Mouse (Mus musculus) urinary bladder, postnatal 14 days (tissue): ENCODE measurements around the gene Kazn.

Experiments
- DNase-seq: peaks from one replicate; pipeline ENCODE4 v3.0.0; 2021; ENCODE audit warnings: low spot score

Kazn gene

DNA sequence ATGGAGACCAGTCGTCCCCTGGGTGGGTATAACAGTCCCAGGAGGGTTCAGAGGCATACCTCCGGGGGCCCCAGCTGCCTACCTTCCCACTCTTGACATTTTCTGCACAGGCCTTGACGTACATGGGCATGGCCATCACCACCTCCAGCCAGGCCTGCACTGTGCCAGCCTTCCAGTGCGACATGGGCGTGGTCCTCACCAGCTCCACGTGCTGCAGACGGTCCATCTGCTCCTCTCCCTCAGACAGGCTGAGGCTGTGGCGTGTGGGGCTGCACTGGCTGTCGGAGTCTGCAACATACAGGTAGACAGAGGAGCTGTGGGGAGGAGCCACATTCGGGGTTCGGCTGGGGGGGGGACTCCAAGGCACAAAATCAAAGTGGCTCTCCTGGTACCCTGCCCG is 121.2 kb downstream of the Kazn start:
- DNase-seq, result no peak

DNA sequence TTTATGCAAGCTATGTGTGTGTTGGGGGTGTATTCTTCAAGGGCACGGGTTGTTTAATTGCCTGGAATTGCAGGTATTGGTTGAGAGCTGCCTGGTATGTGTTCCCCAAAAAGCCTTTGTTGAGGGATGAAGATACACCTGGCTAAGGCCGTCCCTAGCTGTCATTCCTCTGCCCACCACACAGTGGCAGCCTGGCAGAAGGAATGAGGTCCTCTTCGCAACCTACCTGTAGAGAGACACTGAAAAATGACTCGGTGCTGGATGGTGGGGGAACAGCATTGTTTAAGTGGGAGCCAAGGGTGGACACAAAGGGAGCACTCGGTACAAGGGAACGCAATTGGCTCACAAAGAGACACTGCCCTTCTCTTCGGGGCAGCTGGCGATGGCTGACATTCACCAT is 125.9 kb downstream of the Kazn start:
- DNase-seq, result peak; percentile 31

DNA sequence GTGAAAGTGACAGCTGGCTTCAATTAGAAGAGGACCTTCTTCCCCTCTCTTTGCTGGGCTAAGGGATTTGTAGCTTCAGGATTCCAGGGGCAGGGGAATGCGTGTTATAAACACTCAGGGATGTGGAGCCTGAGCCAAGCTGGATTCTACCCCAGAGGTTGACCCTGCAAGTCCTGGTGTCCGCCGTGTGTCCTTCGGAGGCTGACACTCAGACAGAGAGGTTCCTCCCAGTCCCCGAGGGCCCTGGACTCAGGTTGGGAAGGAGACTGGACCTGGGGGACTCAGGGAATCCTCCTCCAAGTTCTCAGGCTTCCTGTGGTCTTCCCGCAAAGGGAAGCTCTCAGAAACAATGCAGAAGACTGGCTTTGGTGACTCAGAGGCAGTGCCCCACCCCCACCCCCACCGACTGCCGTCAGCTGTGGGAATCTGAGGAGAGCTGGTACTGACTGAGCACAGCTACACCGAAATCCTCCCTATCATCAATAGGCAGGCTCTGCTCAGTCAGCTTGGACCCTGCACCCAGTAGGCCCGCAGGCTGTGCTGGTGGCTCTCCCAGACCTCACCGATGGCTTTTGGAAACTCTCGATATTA is 136.0 kb downstream of the Kazn start:
- DNase-seq, result no peak

DNA sequence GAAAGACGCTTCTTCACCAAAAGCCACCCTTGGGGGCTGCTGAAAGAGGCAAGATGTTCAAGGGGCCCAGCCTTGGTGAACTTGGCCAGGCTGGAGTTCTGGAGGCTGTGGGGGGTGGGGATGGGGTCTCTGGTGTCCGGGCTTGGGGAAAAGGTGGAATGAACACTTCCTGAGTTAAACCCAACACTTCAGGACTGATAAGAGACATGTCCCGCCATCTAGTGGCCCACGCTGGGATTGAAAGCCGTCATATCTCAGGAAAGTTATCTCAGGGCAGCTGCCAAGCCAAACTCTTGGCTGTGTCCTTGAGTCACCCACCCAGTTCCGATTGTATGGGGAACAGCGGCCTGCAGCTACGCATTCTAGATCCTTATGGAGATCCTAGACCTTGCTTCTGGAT is 140.9 kb downstream of the Kazn start:
- peak; percentile 89 for DNase-seq

DNA sequence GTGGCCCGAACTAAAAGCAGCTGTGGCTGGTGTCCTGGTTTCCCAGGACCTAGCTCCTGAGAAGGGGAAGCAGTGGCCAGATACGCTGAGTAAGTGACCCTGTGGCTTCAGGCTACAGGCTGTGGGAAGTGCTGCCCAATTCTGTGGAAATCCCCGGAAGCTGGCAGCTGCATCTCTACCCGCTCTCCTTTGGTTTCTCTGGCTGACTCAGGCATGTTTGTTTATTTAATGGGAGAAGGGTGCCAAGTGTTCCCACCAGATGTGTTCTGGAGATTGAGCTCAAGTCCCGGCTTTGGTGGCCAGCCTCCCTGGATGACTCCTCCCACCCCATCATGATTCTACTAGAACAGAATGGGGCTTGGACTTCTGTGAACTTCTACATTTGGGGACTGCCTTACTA is 141.3 kb downstream of the Kazn start:
- peak; percentile 69 for DNase-seq

DNA sequence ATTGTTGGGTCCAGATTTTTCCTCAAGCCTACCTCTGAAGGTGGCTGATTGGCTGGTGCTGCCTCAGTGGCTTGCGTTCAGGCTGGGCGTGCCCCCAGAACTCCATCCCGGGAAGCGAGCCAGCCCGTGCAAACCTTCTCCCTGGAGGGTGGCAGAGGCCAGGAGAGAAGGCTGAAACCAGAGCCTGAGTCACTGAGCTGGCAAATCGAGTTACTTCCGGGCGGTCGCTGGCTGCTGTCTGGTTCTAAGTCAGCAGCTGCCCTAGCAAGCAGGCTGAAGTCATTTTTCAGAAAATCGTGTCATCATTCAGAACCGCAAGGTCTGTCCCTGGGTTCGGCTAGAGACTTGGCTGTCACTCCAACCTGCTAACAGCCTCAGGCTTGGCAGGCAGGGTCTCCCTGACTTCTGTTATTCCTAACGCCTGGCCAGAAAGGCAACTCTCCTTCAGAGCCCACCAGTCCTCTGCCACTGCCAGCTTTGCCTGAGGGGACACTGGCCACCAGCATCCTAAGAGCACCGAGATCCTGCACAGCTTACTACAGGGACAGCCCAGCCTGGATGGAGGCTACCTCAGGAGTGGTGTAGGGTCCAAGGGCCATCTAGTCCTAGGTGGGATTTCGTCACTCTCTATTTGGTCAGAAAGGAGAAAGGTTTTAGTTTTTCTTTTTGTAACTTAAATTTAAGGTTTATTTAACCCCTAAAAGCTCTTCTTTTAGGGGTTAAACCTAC is 143.5 kb downstream of the Kazn start:
- DNase-seq, result peak; percentile 75

DNA sequence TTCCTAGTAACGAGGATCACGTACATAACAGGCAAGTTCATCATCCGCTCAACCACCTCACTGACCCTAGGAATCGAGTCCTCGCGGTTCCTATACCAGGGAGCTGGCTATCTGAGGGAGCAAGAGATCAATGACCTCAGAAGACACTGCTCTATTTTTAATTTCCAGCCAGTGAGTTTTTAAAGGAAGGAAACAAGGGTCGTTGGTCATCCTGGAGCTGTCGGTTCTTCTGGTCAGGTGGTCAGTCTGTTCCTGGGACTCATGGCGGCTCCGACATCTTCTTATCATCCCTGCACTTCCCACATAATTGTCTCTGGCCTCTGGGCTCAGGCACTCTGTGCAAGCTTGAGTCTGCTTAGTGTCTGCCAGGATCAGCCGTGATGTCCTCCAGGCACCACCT is 144.8 kb downstream of the Kazn start:
- no peak for DNase-seq

DNA sequence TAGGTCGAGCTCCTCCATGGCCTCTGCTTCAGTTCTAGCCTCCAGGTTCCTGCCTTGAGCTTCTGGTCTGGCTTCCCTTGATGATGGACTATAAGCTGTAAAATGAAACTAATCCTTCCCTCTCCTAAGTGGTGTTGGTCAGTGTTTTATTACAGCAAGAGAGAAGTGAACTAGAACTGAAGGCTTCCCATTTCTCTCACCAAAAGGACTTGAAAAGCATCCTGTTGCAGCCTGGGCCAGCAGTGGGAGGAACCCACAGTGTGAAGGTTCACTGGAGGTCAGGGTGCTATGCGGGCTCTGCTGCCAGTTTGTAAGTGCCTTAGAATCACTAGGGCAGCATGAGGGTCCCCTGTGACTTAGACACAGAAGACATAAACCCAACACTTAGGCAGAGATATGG is 148.1 kb downstream of the Kazn start:
- DNase-seq, result no peak

DNA sequence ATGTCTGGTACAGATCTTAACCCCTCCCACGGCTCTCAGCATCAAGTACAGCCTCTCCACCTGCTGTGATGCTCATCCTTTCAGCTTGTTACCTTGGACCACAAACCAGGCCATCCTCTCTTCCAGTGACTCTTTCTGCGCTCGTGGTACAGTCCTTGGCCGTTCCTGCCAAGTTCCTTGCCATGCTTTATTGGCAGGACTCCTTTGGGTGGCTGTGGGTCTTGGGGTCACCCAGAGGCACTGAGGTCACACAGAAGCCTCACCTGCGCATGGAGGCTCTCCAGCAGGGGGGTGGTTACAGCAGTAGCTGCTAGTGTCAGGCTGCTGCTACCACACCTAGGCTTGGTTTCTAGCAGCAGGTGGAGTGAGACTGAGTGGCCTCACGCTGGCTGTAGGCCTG is 149.2 kb downstream of the Kazn start:
- no peak for DNase-seq

DNA sequence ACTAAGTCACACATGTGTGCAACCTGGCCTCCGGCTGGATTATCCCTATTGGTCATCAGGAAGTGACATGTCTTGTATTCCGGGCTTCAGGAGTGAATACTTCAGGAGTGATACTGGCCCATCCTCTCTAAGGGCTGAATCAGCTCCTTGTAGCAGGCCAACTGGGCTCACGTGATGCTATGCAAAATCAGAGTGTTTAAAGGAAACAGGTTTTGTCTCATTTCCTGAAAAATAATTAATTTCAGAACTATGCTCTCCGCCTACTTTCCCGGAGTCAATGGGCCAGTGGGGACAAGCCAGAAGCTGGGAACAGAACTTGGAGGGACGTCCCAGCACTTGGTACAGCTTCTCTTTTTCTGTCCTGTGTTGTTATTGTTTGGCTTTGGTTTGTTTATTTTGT is 150.4 kb downstream of the Kazn start:
- no peak for DNase-seq

DNA sequence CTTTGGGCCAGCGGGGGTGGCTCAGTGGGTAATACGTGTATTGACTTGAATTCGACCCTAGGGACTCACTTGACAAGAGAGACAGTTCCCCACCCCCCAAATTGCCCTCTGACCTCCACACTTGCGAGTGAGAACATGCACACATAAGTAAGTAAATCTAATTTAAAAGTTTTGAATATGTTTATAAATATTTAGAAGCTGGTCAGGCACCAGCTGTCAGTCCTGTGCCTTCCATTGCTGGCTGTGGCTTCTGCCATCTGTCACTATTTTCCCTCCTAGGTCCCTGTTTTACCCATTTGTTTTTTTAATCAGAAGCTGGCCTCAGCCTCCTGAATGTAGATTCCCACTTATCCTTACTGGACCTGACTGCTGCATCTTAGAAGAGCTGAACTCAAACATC is 150.8 kb downstream of the Kazn start:
- no peak for DNase-seq

DNA sequence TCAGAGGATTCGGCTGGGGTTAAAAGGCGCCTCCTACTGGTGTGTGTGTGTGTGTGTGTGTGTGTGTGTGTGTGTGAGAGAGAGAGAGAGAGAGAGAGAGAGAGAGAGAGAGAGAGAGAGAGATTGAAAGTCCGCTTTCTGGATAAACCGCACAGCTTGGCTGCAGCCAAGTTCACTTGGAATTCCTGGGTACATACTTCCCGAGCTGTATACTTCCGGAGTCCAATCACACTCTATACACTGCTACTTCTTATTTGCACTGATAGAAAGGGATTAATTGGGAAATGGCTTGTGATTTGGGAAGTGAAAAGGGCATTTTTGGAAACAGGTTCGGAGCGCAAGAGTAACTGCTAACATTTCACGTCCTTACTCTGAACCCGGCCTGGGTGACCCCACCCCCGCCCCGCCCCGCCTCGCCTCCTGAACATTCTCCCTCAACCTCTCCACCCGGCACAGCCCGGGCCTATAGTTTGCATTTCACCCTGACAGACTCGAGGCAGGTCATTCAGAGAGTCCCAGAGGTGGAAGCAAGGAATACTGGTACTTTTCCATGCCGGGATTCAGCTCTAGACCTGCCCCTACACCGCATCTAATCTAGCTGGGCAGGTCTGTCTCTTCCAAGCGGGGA is 154.2 kb downstream of the Kazn start:
- DNase-seq, result no peak

DNA sequence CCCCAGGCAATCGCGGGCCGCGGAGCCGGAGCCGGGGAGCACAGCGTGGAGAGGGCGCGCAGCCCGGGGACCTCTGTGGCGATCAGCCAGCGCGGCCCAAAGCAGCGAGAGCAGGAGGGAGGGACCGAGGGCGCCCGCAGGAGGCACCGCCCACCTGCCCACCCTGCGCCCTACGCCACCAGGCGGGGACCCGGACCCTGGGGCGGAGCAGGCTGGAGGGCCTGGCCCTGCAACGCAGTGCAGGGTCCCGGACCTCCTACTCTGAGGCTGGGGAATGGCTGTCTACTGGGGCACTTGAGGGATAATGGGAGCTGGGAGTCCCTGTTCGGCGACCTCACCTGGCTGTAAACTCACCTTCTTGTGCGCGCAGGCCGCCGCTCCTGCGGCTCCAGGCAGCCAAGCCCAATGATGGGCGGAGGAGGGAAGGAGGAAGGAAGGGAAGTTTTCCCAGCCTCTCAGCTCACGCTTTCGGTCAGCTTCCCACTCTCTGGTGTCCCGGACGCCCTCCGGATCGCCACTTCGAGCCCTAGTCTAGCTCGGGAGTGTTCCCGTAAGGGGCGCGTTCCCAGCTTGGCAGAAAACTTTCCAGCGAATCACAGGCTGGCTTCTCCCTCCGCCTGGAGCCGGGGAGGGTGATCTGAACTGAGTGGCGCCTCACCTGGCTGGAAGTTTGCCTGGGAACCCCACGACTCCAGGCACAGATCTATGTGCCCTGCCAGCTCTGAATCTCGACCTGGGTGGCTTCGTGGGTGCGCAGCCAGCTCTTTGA is 154.9 kb downstream of the Kazn start, which contains the start of gene Tmem51:
Gene Tmem51 (minus strand): TSS at position 174 of the 769 bp plus-strand sequence.
- DNase-seq, result peak; percentile 79

DNA sequence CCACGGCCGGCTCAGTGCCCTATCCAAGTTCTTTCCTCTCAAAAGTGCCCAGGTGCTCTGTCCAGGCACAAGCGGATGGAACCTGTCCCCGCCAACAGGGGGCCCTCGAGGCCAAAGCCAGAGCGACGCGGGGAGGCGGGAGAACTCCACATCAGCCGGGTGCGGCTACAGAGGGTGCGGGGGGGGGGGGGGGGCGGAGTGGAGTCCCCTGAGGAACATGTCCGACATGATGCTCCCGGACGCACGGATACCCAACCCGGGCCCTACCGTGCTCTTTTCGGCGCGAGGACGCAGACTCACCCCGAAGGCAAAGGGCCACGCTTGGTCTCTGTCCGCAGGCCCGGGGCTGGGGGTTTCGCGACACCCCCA is 155.5 kb downstream of the Kazn start:
- DNase-seq, result peak; percentile 86

DNA sequence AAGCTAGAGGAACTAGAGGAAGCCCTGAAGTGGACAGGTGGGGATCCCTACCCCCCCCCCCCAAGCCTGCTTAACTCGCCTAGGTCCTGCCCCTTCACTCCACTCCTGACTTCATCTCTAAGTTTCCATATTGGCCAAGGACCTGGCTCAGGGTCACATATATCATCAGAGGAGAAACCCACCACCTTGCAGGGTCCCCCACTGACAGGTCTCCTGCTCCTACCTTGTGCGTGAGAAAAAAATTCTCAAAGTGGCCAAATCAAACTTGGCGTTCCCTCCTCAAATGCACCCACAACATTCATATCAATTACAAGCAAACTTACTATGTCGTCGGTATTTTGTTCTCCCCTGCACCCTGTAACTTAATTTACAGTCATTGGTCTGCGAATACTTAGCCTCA is 156.0 kb downstream of the Kazn start:
- no peak for DNase-seq

DNA sequence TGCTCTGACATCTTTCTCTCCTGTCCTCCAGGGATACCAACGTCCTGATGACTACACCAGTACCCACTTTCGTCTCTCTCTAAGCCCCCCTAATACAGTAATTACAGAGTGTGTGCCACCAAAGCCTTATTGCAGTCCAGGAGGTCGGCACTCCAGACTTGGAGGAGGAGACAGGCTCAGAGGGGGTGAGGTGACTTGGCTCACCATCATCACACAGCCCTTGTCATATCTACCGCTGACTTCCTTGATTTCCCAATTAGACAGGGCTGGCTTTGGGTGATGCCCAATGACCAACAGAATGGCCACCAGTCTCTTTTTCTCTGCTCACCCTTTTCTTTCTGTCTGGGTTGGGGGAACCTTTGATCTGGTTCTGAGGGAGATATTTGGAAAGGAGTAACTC is 156.5 kb downstream of the Kazn start:
- DNase-seq, result no peak

DNA sequence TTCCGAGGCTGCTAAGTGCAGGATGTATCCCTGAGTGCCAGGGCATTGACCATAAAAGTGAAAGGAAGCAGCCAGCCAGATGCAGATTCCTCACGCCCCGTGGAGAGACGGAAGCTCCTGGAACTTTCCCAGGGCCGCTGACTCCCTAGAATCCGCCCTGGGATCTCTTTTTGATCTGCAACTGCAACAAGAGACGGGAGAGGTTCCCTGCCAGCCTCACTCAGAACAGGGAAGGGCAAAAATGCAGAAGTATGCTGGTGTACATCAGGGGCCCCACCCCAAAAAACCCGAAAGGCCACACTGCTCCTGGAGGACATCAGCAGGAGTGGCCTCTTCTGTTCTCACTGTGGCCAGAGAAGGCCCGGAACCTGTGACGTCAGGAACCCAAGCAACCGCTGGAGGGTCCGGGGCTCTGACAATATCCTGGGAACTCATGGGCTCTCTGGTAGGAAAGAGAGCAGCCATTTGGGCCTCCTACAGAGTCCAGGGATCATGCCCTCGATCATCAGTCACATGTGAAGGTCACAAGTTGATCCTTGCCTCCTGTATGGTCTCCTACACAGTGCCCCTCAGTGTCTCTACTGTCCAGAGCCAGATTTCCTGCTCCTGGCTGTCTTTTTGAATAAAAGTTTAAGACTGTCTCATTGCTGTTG is 157.4 kb downstream of the Kazn start:
- DNase-seq, result no peak

DNA sequence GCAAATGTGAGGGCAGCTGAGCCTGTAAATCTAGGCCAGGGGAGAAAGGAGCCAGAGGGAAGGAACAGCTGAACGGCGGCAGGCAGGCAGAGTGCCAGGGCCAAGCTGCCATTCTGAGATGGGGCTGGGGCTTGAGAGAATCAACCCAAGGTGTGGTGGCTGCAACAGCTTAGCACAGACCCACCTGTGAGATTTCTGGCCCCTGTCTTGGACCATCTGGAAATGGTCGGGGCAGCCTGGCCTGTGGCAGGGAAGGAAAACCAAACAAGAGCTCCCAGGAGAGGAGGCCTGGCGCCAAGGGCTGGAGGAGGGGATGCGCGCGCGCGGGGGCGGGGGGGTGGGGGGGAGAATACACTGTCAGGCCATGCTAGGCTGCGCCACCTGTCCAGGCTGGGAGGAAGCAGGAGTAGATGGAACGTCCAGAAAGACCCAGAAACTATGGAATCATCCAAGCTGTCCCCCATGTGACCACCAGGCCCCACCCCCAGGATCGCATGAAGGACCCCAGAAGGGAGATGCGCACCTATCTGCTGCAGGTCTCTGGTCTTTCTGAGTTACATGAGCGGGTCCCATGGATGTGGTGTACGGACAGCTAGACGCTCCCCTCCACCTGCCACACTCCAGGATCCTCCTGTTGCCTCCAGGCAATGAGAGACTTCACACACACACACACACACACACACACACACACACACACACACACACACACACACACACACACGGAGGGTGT is 158.1 kb downstream of the Kazn start:
- DNase-seq, result no peak

DNA sequence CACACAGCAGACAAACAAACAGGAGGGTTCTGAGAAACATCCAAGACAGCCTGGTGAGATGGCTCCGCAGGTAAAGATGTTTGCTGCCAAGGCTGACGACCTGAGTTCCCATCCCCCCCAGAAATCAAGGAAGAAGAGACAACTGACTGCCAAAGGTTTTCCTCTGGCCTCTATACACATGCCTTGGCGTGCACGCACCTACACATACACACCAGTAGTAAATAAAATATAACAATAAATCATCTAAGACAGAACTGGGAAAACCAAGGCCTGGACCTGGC is 158.8 kb downstream of the Kazn start:
- DNase-seq, result no peak

DNA sequence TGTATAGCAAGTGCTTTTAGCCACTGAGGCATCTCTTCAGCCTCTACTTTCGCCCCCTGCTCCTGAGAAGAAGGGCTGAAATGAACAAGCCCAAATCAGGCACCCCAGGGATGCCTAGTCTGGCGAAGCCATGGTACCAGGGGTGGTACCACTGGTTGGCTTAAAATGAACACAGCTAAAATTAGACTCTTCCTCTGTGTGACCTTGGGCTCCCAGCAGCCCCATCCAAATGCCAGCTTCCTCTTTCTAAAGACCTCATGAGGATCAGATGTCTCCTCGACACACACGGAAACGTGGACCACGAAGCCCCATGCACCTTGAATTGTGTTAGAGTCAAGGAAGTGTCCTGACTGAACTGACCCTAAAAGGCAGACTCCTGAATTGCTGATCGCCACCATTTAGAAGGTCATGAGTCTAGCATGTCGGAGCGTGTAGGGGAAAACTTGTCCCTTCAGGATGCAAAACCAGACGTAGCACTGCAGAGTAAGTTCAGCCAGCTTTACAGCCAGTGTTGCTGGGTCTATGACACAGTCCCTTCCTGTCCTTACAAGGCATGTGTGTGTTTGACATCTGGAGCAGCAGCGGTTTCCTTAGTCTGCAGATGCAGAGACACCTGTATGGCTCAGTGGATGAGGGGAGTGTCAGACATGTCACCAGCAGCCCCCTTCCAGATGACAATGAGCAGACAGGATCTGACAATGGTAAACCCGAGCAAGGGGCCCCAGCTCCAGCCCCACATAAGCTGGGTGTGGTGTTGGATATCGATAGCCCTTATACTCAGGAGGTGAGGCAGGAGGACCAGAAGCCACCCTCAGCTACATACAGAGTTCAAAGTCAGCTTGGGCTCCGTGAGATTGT is 159.3 kb downstream of the Kazn start:
- DNase-seq, result no peak
